Mouse (Mus musculus) embryonic facial prominence, embryonic 15.5 days (tissue): Measurements from ENCODE around the gene Spata18. TPM values are rescaled to one million over a fixed set of nuclear protein-coding genes. Genes with fewer than 3 reads are reported as not detected.

Experiments used
- ATAC-seq: fragments of 200-750 bp; cut with Nextera tagmentation; 2 replicates; pipeline ENCODE4 v1.8.0; 2017; ENCODE audit warnings: low read depth, moderate TSS enrichment; ENCODE audit not compliant: insufficient number of reproducible peaks, low FRiP score, low TSS enrichment
- H3K27ac ChIP-seq: fragments of 300-500 bp; sonication (generic); replicated peaks from 2 replicates; pipeline ENCODE4 v1.5.1; 2015; ENCODE audit warnings: mild to moderate bottlenecking, inconsistent platforms
- H3K27me3 ChIP-seq: fragments of 300-500 bp; sonication (generic); 2 replicates; pipeline ENCODE4 v1.6.1; 2015; ENCODE audit warnings: inconsistent platforms
- H3K36me3 ChIP-seq: fragments of 300-500 bp; sonication (generic); 2 replicates; pipeline ENCODE4 v1.6.1; 2015; ENCODE audit warnings: mild to moderate bottlenecking, inconsistent platforms
- H3K4me1 ChIP-seq: fragments of 300-500 bp; sonication (generic); 2 replicates; pipeline ENCODE4 v1.6.1; 2015; ENCODE audit warnings: inconsistent platforms
- H3K4me2 ChIP-seq: fragments of 300-500 bp; sonication (generic); replicated peaks from 2 replicates; pipeline ENCODE4 v1.6.1; 2015; ENCODE audit warnings: mild to moderate bottlenecking, inconsistent platforms
- H3K4me3 ChIP-seq: fragments of 300-500 bp; sonication (generic); replicated peaks from 2 replicates; pipeline ENCODE4 v1.5.1; 2015; ENCODE audit warnings: mild to moderate bottlenecking, inconsistent platforms
- H3K9ac ChIP-seq: fragments of 300-500 bp; sonication (generic); 2 replicates; pipeline ENCODE4 v1.6.1; 2015; ENCODE audit warnings: inconsistent platforms
- H3K9me3 ChIP-seq: fragments of 300-500 bp; sonication (generic); replicated peaks from 2 replicates; pipeline ENCODE4 v1.6.1; 2016; ENCODE audit warnings: inconsistent platforms
- WGBS: fragments of 180-500 bp; shearing (Covaris S2); methylation state at CpG from one replicate; pipeline ENCODE4 v1.1.7; 2015; 5-methylcytosine and 5-hydroxymethylcytosine counted together
- polyA plus RNA-seq: library from polyadenylated mRNA; unstranded; fragments of >200 nt; fragmentation: Nextera tagmentation; extraction: Ambion mirVana; gene quantifications from 2 replicates; pipeline ENCODE4 v1.2.1, GENCODE M21; 2015

Spata18 gene
- 3.6 and 8.1 TPM in 2 replicates for polyA plus RNA-seq

GRCm38 (mm10) chr5:73651061-73651854 is at the start of gene Spata18:
Spata18 (plus strand) TSS chr5:73651379.
- H3K9me3 ChIP-seq, result no peaks in the 10 kb centered on the region
- whole genome bisulfite sequencing, result under 1% methylated on average over 57 of the region's 57 CpGs
- H3K4me1 ChIP-seq, result peaks cover 30% of the 10 kb centered on the region
- 0 out of 2 replicates have a peak, but pooled peaks have one; percentile 21 for ATAC-seq
- no peaks in the 10 kb centered on the region for H3K36me3 ChIP-seq
- peaks cover 58% of the 10 kb centered on the region for H3K27me3 ChIP-seq
- H3K4me2 ChIP-seq, result peak within 1 kb of the TSS; percentile 90
- peak within 1 kb of the TSS; percentile 12 for H3K9ac ChIP-seq
- peak within 1 kb of the TSS; percentile 46 for H3K4me3 ChIP-seq
- no peak within 1 kb of the TSS for H3K27ac ChIP-seq

- Histone ChIP-seq H3K9ac (no peak overlapping the region), H3K4me3 (no peak overlapping the region), H3K27ac (no peak overlapping the region), H3K4me2 (no peak overlapping the region), H3K27me3 (no peaks in the 10 kb centered on the region), H3K4me1 (no peaks in the 10 kb centered on the region), H3K36me3 (no peaks in the 10 kb centered on the region), H3K9me3 (no peaks in the 10 kb centered on the region; the same call in 1 of the 2 replicates)
- WGBS, result 83% methylated on average over 3 of the region's 3 CpGs
- ATAC-seq, result no peak
Observed at GRCm38 (mm10) chr5:73602865-73603264, 48.3 kb upstream of the Spata18 start.

- Histone ChIP-seq H3K36me3 (no peaks in the 10 kb centered on the region), H3K9me3 (no peaks in the 10 kb centered on the region; the same call in 1 of the 2 replicates), H3K4me1 (no peaks in the 10 kb centered on the region), H3K27me3 (no peaks in the 10 kb centered on the region), H3K27ac (no peak overlapping the region), H3K9ac (no peak overlapping the region), H3K4me3 (no peak overlapping the region), H3K4me2 (no peak overlapping the region)
- no peak for ATAC-seq
- WGBS, result 81% methylated on average over 6 of the region's 6 CpGs
Observed at GRCm38 (mm10) chr5:73604542-73604941, 46.6 kb upstream of the Spata18 start.

GRCm38 (mm10) chr5:73604964-73605363 is 46.2 kb upstream of the Spata18 start:
- no peak overlapping the region for H3K4me3 ChIP-seq
- no peaks in the 10 kb centered on the region for H3K36me3 ChIP-seq
- no peak overlapping the region for H3K4me2 ChIP-seq
- H3K9me3 ChIP-seq, result no peaks in the 10 kb centered on the region; the same call in 1 of the 2 replicates
- no peaks in the 10 kb centered on the region for H3K27me3 ChIP-seq
- H3K9ac ChIP-seq, result no peak overlapping the region
- no peaks in the 10 kb centered on the region for H3K4me1 ChIP-seq
- H3K27ac ChIP-seq, result no peak overlapping the region
- ATAC-seq, result no peak
- WGBS, result 85% methylated on average over 6 of the region's 6 CpGs

- no peak overlapping the region for H3K4me3 ChIP-seq
- no peaks in the 10 kb centered on the region for H3K4me1 ChIP-seq
- WGBS, result 91% methylated on average over 4 of the region's 4 CpGs
- no peak for ATAC-seq
- H3K9me3 ChIP-seq, result no peaks in the 10 kb centered on the region; the same call in 1 of the 2 replicates
- H3K27ac ChIP-seq, result no peak overlapping the region
- no peaks in the 10 kb centered on the region for H3K36me3 ChIP-seq
- no peak overlapping the region for H3K9ac ChIP-seq
- H3K27me3 ChIP-seq, result no peaks in the 10 kb centered on the region
- no peak overlapping the region for H3K4me2 ChIP-seq
Observed at GRCm38 (mm10) chr5:73611071-73611470, 40.1 kb upstream of the Spata18 start.

GRCm38 (mm10) chr5:73613296-73613695 is 37.9 kb upstream of the Spata18 start:
- Histone ChIP-seq H3K27ac (no peak overlapping the region), H3K9ac (no peak overlapping the region), H3K36me3 (no peaks in the 10 kb centered on the region), H3K4me3 (no peak overlapping the region), H3K4me2 (no peak overlapping the region), H3K4me1 (no peaks in the 10 kb centered on the region), H3K27me3 (no peaks in the 10 kb centered on the region), H3K9me3 (no peaks in the 10 kb centered on the region)
- ATAC-seq, result no peak
- 91% methylated on average over 8 of the region's 8 CpGs for WGBS

- ATAC-seq, result no peak
Observed at GRCm38 (mm10) chr5:73615211-73615610, 36.0 kb upstream of the Spata18 start.

GRCm38 (mm10) chr5:73618969-73619368 is 32.2 kb upstream of the Spata18 start:
- ATAC-seq, result no peak
- 54% methylated on average over 1 of the region's 1 CpGs for WGBS
- H3K9ac ChIP-seq, result no peak overlapping the region
- H3K4me2 ChIP-seq, result no peak overlapping the region
- no peak overlapping the region for H3K27ac ChIP-seq
- H3K4me1 ChIP-seq, result no peaks in the 10 kb centered on the region
- H3K27me3 ChIP-seq, result no peaks in the 10 kb centered on the region
- no peak overlapping the region for H3K4me3 ChIP-seq
- no peaks in the 10 kb centered on the region for H3K9me3 ChIP-seq
- no peaks in the 10 kb centered on the region for H3K36me3 ChIP-seq

More at GRCm38 (mm10) chr5:73615211-73615610, 36.0 kb upstream of the Spata18 start:
- Histone ChIP-seq H3K9me3 (no peaks in the 10 kb centered on the region), H3K9ac (no peak overlapping the region), H3K4me1 (no peaks in the 10 kb centered on the region), H3K27ac (no peak overlapping the region), H3K27me3 (no peaks in the 10 kb centered on the region), H3K4me3 (no peak overlapping the region), H3K4me2 (no peak overlapping the region), H3K36me3 (no peaks in the 10 kb centered on the region)
- WGBS, result 40% methylated on average over 7 of the region's 7 CpGs

- H3K27me3 ChIP-seq, result no peaks in the 10 kb centered on the region
- no peaks in the 10 kb centered on the region for H3K4me1 ChIP-seq
- H3K27ac ChIP-seq, result no peak overlapping the region
- H3K36me3 ChIP-seq, result no peaks in the 10 kb centered on the region
- 32% methylated on average over 1 of the region's 1 CpGs for WGBS
- H3K4me3 ChIP-seq, result no peak overlapping the region
- no peak for ATAC-seq
- H3K9ac ChIP-seq, result no peak overlapping the region
- H3K9me3 ChIP-seq, result no peaks in the 10 kb centered on the region
- no peak overlapping the region for H3K4me2 ChIP-seq
Observed at GRCm38 (mm10) chr5:73625505-73625904, 25.7 kb upstream of the Spata18 start.

GRCm38 (mm10) chr5:73626842-73627241 is 24.3 kb upstream of the Spata18 start:
- Histone ChIP-seq H3K36me3 (no peaks in the 10 kb centered on the region), H3K9me3 (no peaks in the 10 kb centered on the region), H3K4me1 (no peaks in the 10 kb centered on the region), H3K27ac (no peak overlapping the region), H3K4me2 (no peak overlapping the region), H3K27me3 (no peaks in the 10 kb centered on the region), H3K4me3 (no peak overlapping the region), H3K9ac (no peak overlapping the region)
- ATAC-seq, result no peak
- 69% methylated on average over 7 of the region's 7 CpGs for WGBS

- ATAC-seq, result no peak
- Histone ChIP-seq H3K4me2 (no peak overlapping the region), H3K27ac (no peak overlapping the region), H3K36me3 (no peaks in the 10 kb centered on the region), H3K9ac (no peak overlapping the region), H3K4me3 (no peak overlapping the region), H3K9me3 (no peaks in the 10 kb centered on the region), H3K27me3 (no peaks in the 10 kb centered on the region), H3K4me1 (no peaks in the 10 kb centered on the region)
- WGBS, result 49% methylated on average over 4 of the region's 4 CpGs
Observed at GRCm38 (mm10) chr5:73627559-73627958, 23.6 kb upstream of the Spata18 start.

GRCm38 (mm10) chr5:73627991-73628390 is 23.2 kb upstream of the Spata18 start:
- H3K36me3 ChIP-seq, result no peaks in the 10 kb centered on the region
- no peak overlapping the region for H3K4me3 ChIP-seq
- H3K4me2 ChIP-seq, result no peak overlapping the region
- H3K27me3 ChIP-seq, result no peaks in the 10 kb centered on the region
- no peaks in the 10 kb centered on the region for H3K9me3 ChIP-seq
- ATAC-seq, result no peak
- no peak overlapping the region for H3K27ac ChIP-seq
- no peaks in the 10 kb centered on the region for H3K4me1 ChIP-seq
- 84% methylated on average over 15 of the region's 15 CpGs for WGBS
- no peak overlapping the region for H3K9ac ChIP-seq
